In genomic region chr9:4470791-4471190, GRCm38 (mm10) we compare ENCODE assay signal across 18 mouse cellular contexts.
DNase-seq lines count a peak whose midpoint lies in the region; ATAC-seq and TF ChIP-seq lines count a peak whose summit lies in the region.
"Had no signal": no experiment of that assay in that cellular context is flagged by ENCODE, and none has a peak within 500 bp of the region (broad histone marks: within the 10 kb centered on the region; RNA-seq: fewer than 3 reads in every experiment).

No protein-coding gene starts in this region.

- 32% methylated on average over 2 of the region's 2 CpGs for WGBS in heart, postnatal 0 days

- no peak overlapping the region for H3K4me2 ChIP-seq in heart, postnatal 0 days (ENCODE audit: low read depth, low read length)
- H3K4me2 ChIP-seq: embryonic facial prominence, embryonic 13.5 days; limb, embryonic 15.5 days; neural tube, embryonic 15.5 days had no signal

- no peaks in the 10 kb centered on the region for H3K9me3 ChIP-seq in heart, postnatal 0 days (replicated peaks; ENCODE audit: control insufficient read depth, low read length)
- H3K9me3 ChIP-seq: embryonic facial prominence, embryonic 13.5 days; limb, embryonic 15.5 days; midbrain, embryonic 10.5 days; neural tube, embryonic 15.5 days had no signal

- no peaks in the 10 kb centered on the region for H3K27me3 ChIP-seq in heart, postnatal 0 days (ENCODE audit: control insufficient read depth, insufficient read depth, low read length)
- H3K27me3 ChIP-seq: embryonic facial prominence, embryonic 13.5 days; limb, embryonic 15.5 days; neural tube, embryonic 15.5 days had no signal

- no peak for TF ChIP-seq CTCF in heart, postnatal 0 days (IDR thresholded peaks at IDR 0.05; ENCODE audit: low read depth)

- no peaks in the 10 kb centered on the region for H3K4me1 ChIP-seq in heart, postnatal 0 days (ENCODE audit: control insufficient read depth, insufficient read depth)
- H3K4me1 ChIP-seq: embryonic facial prominence, embryonic 13.5 days; limb, embryonic 15.5 days; midbrain, embryonic 10.5 days; neural tube, embryonic 15.5 days had no signal

- no peak for TF ChIP-seq EP300 in heart, postnatal 0 days (IDR thresholded peaks at IDR 0.05; ENCODE audit: low read depth)

- no peak overlapping the region for H3K4me3 ChIP-seq in heart, postnatal 0 days (ENCODE audit: low read depth, low read length)
- H3K4me3 ChIP-seq: embryonic facial prominence, embryonic 13.5 days; heart, adult 2 months; limb, embryonic 15.5 days; midbrain, embryonic 10.5 days; neural tube, embryonic 15.5 days had no signal

- ATAC-seq in heart, postnatal 0 days (ENCODE audit: insufficient read depth, low read depth) = peak; percentile 53; the same call in 1 of the 2 replicates

- no peak overlapping the region for H3K27ac ChIP-seq in heart, postnatal 0 days (ENCODE audit: low read depth)
- H3K27ac ChIP-seq: embryonic facial prominence, embryonic 13.5 days; heart, adult 2 months; limb, embryonic 15.5 days; midbrain, embryonic 10.5 days; neural tube, embryonic 15.5 days had no signal

- no peaks in the 10 kb centered on the region for H3K36me3 ChIP-seq in heart, postnatal 0 days (replicated peaks; ENCODE audit: control insufficient read depth, insufficient read depth, low read length)
- H3K36me3 ChIP-seq: embryonic facial prominence, embryonic 13.5 days; limb, embryonic 15.5 days; midbrain, embryonic 10.5 days had no signal

- peak; percentile 17 for DNase-seq in heart, postnatal 0 days (ENCODE audit: low spot score)
- no peak for DNase-seq in heart, adult 11 months
- DNase-seq in left cerebral cortex, postnatal 4 days = peak; percentile 1
- DNase-seq in left cerebral cortex, adult 11 months (ENCODE audit: low spot score) = no peak
- DNase-seq in brain, adult 2 months (ENCODE audit: low read depth, low spot score) = peak; percentile 7
- peak; percentile 39 for DNase-seq in kidney, postnatal 14 days
- no peak for DNase-seq in lung, postnatal 14 days
- DNase-seq: cerebellum, adult 8-10 months; gastrocnemius, postnatal 10 days; heart, adult 2 months; lung, adult 18-20 months; lung, postnatal 4 days; spleen, adult 18-20 months; thymus, adult 18-20 months had no signal

- no peak overlapping the region for H3K9ac ChIP-seq in heart, postnatal 0 days (replicated peaks; ENCODE audit: low read depth, low read length)
- H3K9ac ChIP-seq: embryonic facial prominence, embryonic 13.5 days; limb, embryonic 15.5 days; neural tube, embryonic 15.5 days had no signal

- intact Hi-C loops in left cerebral cortex, postnatal 4 days (cut with DNase I) = no loop called here

Comparison
In these comparisons a context has a peak if more than half of its experiments do, and no peak if none do; other contexts are left out.
1. DNase-seq: peak in heart, postnatal 0 days (single experiment), left cerebral cortex, postnatal 4 days (single experiment), brain, adult 2 months (single experiment) and kidney, postnatal 14 days (single experiment); none in heart, adult 11 months (single experiment), left cerebral cortex, adult 11 months (single experiment) and lung, postnatal 14 days (single experiment).